Mouse (Mus musculus) liver, embryonic 13.5 days (tissue): ENCODE results near the gene Il1r2. TPM values are rescaled to one million over a fixed set of nuclear protein-coding genes. Genes with fewer than 3 reads are reported as not detected.
A peak's percentile ranks its signal among the peaks of the same experiment; 100 is the strongest.

Experiments
- ATAC-seq: fragments of 200-750 bp; cut with Nextera tagmentation; 2 replicates; pipeline ENCODE4 v1.8.0; 2017; ENCODE audit warnings: low read depth, mild to moderate bottlenecking, moderate number of reproducible peaks, moderate library complexity
- DNase-seq: peaks from one replicate; pipeline ENCODE4 v3.0.0; 2022
- H3K27ac ChIP-seq: fragments of 300-500 bp; sonication (generic); 2 replicates; pipeline ENCODE4 v1.5.1; 2015; ENCODE audit warnings: moderate library complexity, mild to moderate bottlenecking, inconsistent platforms
- H3K27me3 ChIP-seq: fragments of 300-500 bp; sonication (generic); 2 replicates; pipeline ENCODE4 v1.6.1; 2015; ENCODE audit warnings: mild to moderate bottlenecking, inconsistent platforms
- H3K36me3 ChIP-seq: fragments of 300-500 bp; sonication (generic); 2 replicates; pipeline ENCODE4 v1.6.1; 2015; ENCODE audit warnings: mild to moderate bottlenecking, inconsistent platforms
- H3K4me1 ChIP-seq: fragments of 300-500 bp; sonication (generic); replicated peaks from 2 replicates; pipeline ENCODE4 v1.6.1; 2015; ENCODE audit warnings: inconsistent platforms
- H3K4me2 ChIP-seq: fragments of 300-500 bp; sonication (generic); 2 replicates; pipeline ENCODE4 v1.6.1; 2015; ENCODE audit warnings: inconsistent platforms, mild to moderate bottlenecking, moderate library complexity
- H3K4me3 ChIP-seq: fragments of 300-500 bp; sonication (generic); replicated peaks from 2 replicates; pipeline ENCODE4 v1.5.1; 2015; ENCODE audit warnings: mild to moderate bottlenecking, inconsistent platforms
- H3K9ac ChIP-seq: fragments of 300-500 bp; sonication (generic); 2 replicates; pipeline ENCODE4 v1.6.1; 2015; ENCODE audit warnings: mild to moderate bottlenecking, inconsistent platforms
- H3K9me3 ChIP-seq: fragments of 300-500 bp; sonication (generic); replicated peaks from 2 replicates; pipeline ENCODE4 v1.6.1; 2016; ENCODE audit warnings: inconsistent platforms
- WGBS: fragments of 180-500 bp; shearing (Covaris S2); methylation state at CpG from one replicate; pipeline ENCODE4 v1.1.7; 2015; ENCODE audit not compliant: insufficient replicate concordance; 5-methylcytosine and 5-hydroxymethylcytosine counted together
- polyA plus RNA-seq: library from polyadenylated mRNA; unstranded; fragments of >200 nt; fragmentation: Nextera tagmentation; extraction: Ambion mirVana; gene quantifications from 2 replicates; pipeline ENCODE4 v1.2.1, GENCODE M21; 2015

Il1r2 gene
- polyA plus RNA-seq, 1 experiment from 2014 or later, result 0.73 TPM

- DNase-seq (no peak), ATAC-seq (no peak)
- Histone ChIP-seq H3K4me1 (no peaks in the 10 kb centered on the region), H3K36me3 (no peaks in the 10 kb centered on the region), H3K4me3 (no peak overlapping the region), H3K9ac (no peak overlapping the region), H3K9me3 (no peaks in the 10 kb centered on the region), H3K27ac (no peak overlapping the region), H3K27me3 (no peaks in the 10 kb centered on the region), H3K4me2 (no peak overlapping the region)
- 61% methylated on average over 4 of the region's 4 CpGs for WGBS
Measured at GRCm38 (mm10) chr1:40063409-40063808, 10.5 kb upstream of the Il1r2 start.

- Histone ChIP-seq H3K4me3 (no peak overlapping the region), H3K9ac (no peak overlapping the region), H3K9me3 (no peaks in the 10 kb centered on the region), H3K27me3 (no peaks in the 10 kb centered on the region), H3K27ac (no peak overlapping the region), H3K36me3 (no peaks in the 10 kb centered on the region), H3K4me1 (no peaks in the 10 kb centered on the region), H3K4me2 (no peak overlapping the region)
- WGBS, result 56% methylated on average over 8 of the region's 8 CpGs
- no peak for ATAC-seq
- DNase-seq, result no peak
Measured at GRCm38 (mm10) chr1:40064508-40064907, 9.4 kb upstream of the Il1r2 start.

GRCm38 (mm10) chr1:40072558-40072957 is 1.3 kb upstream of the Il1r2 start:
- H3K9ac ChIP-seq, result no peak overlapping the region
- H3K4me3 ChIP-seq, result no peak overlapping the region
- 71% methylated on average over 4 of the region's 4 CpGs for WGBS
- H3K4me2 ChIP-seq, result no peak overlapping the region
- H3K9me3 ChIP-seq, result no peaks in the 10 kb centered on the region
- H3K27ac ChIP-seq, result no peak overlapping the region
- ATAC-seq (no peak), DNase-seq (no peak)
- H3K4me1 ChIP-seq, result no peaks in the 10 kb centered on the region; the same call in 1 of the 2 replicates
- no peaks in the 10 kb centered on the region for H3K36me3 ChIP-seq
- no peaks in the 10 kb centered on the region for H3K27me3 ChIP-seq

- Histone ChIP-seq H3K9ac (no peak overlapping the region), H3K27me3 (no peaks in the 10 kb centered on the region), H3K27ac (no peak overlapping the region), H3K4me1 (no peaks in the 10 kb centered on the region; the same call in 1 of the 2 replicates), H3K4me3 (no peak overlapping the region), H3K36me3 (no peaks in the 10 kb centered on the region), H3K9me3 (no peaks in the 10 kb centered on the region), H3K4me2 (no peak overlapping the region)
- 68% methylated on average over 2 of the region's 2 CpGs for WGBS
- no peak for ATAC-seq
- no peak for DNase-seq
Measured at GRCm38 (mm10) chr1:40077328-40077727, 3.4 kb downstream of the Il1r2 start.

GRCm38 (mm10) chr1:40081041-40081440 is 7.2 kb downstream of the Il1r2 start:
- DNase-seq, result no peak
- WGBS, result 57% methylated on average over 2 of the region's 2 CpGs
- peaks cover 9% of the 10 kb centered on the region; the same call in 1 of the 2 replicates for H3K4me1 ChIP-seq
- H3K27ac ChIP-seq, result no peak overlapping the region
- ATAC-seq, result no peak
- H3K36me3 ChIP-seq, result no peaks in the 10 kb centered on the region
- H3K9me3 ChIP-seq, result no peaks in the 10 kb centered on the region
- H3K27me3 ChIP-seq, result 0 out of 2 replicates have a peak, but pooled peaks cover 2% of the 10 kb centered on the region
- H3K4me3 ChIP-seq, result no peak overlapping the region
- H3K4me2 ChIP-seq, result no peak overlapping the region
- no peak overlapping the region for H3K9ac ChIP-seq

- H3K36me3 ChIP-seq, result no peaks in the 10 kb centered on the region
- DNase-seq (no peak), ATAC-seq (no peak)
- H3K27ac ChIP-seq, result no peak overlapping the region
- 0 out of 2 replicates have a peak, but pooled peaks cover 7% of the 10 kb centered on the region for H3K27me3 ChIP-seq
- no peaks in the 10 kb centered on the region for H3K9me3 ChIP-seq
- H3K9ac ChIP-seq, result no peak overlapping the region
- peaks cover 19% of the 10 kb centered on the region; the same call in 1 of the 2 replicates for H3K4me1 ChIP-seq
- H3K4me2 ChIP-seq, result no peak overlapping the region
- H3K4me3 ChIP-seq, result no peak overlapping the region
- WGBS, result 31% methylated on average over 3 of the region's 3 CpGs
Measured at GRCm38 (mm10) chr1:40084386-40084785, 10.5 kb downstream of the Il1r2 start.

- H3K27me3 ChIP-seq, result 0 out of 2 replicates have a peak, but pooled peaks cover 7% of the 10 kb centered on the region
- peak overlapping the region; percentile 39; the same call in 1 of the 2 replicates for H3K9ac ChIP-seq
- H3K9me3 ChIP-seq, result no peaks in the 10 kb centered on the region
- H3K4me1 ChIP-seq, result peaks cover 19% of the 10 kb centered on the region; the same call in 1 of the 2 replicates
- DNase-seq (peak; percentile 74), ATAC-seq (peak; percentile 88)
- no peaks in the 10 kb centered on the region for H3K36me3 ChIP-seq
- H3K4me2 ChIP-seq, result peak overlapping the region; percentile 70
- H3K4me3 ChIP-seq, result peak overlapping the region; percentile 51
- WGBS, result 3% methylated on average over 25 of the region's 25 CpGs
- H3K27ac ChIP-seq, result no peak overlapping the region
Measured at GRCm38 (mm10) chr1:40085403-40086182, 11.7 kb downstream of the Il1r2 start.

GRCm38 (mm10) chr1:40091160-40091559 is 17.3 kb downstream of the Il1r2 start:
- Histone ChIP-seq H3K9ac (no peak overlapping the region), H3K4me1 (peaks cover 8% of the 10 kb centered on the region; the same call in 1 of the 2 replicates), H3K27me3 (0 out of 2 replicates have a peak, but pooled peaks cover 5% of the 10 kb centered on the region), H3K9me3 (no peaks in the 10 kb centered on the region), H3K4me3 (no peak overlapping the region), H3K27ac (no peak overlapping the region), H3K36me3 (no peaks in the 10 kb centered on the region), H3K4me2 (no peak overlapping the region)
- DNase-seq (no peak), ATAC-seq (no peak)
- WGBS, result 61% methylated on average over 9 of the region's 9 CpGs

GRCm38 (mm10) chr1:40092541-40092940 is 18.7 kb downstream of the Il1r2 start:
- Histone ChIP-seq H3K27ac (no peak overlapping the region), H3K4me3 (no peak overlapping the region), H3K36me3 (no peaks in the 10 kb centered on the region), H3K9me3 (no peaks in the 10 kb centered on the region), H3K4me2 (no peak overlapping the region), H3K9ac (no peak overlapping the region), H3K27me3 (no peaks in the 10 kb centered on the region), H3K4me1 (no peaks in the 10 kb centered on the region)
- DNase-seq (no peak), ATAC-seq (no peak)
- WGBS, result 61% methylated on average over 6 of the region's 6 CpGs

GRCm38 (mm10) chr1:40094601-40095304 is 20.9 kb downstream of the Il1r2 start:
- WGBS, result 54% methylated on average over 3 of the region's 3 CpGs
- H3K36me3 ChIP-seq, result no peaks in the 10 kb centered on the region

GRCm38 (mm10) chr1:40095585-40095984 is 21.7 kb downstream of the Il1r2 start:
- no peak overlapping the region for H3K4me3 ChIP-seq
- no peak overlapping the region for H3K9ac ChIP-seq
- H3K27ac ChIP-seq, result no peak overlapping the region
- 30% methylated on average over 1 of the region's 1 CpGs for whole genome bisulfite sequencing
- DNase-seq (no peak), ATAC-seq (no peak)
- H3K4me2 ChIP-seq, result no peak overlapping the region
- H3K27me3 ChIP-seq, result no peaks in the 10 kb centered on the region
- no peaks in the 10 kb centered on the region for H3K4me1 ChIP-seq
- H3K9me3 ChIP-seq, result no peaks in the 10 kb centered on the region
- no peaks in the 10 kb centered on the region for H3K36me3 ChIP-seq

More at GRCm38 (mm10) chr1:40094601-40095304, 20.9 kb downstream of the Il1r2 start:
- Histone ChIP-seq H3K27me3 (no peaks in the 10 kb centered on the region), H3K9me3 (no peaks in the 10 kb centered on the region), H3K4me2 (no peak overlapping the region), H3K4me3 (no peak overlapping the region), H3K9ac (no peak overlapping the region), H3K27ac (no peak overlapping the region), H3K4me1 (no peaks in the 10 kb centered on the region)
- no peak for DNase-seq
- no peak for ATAC-seq
